Mouse (Mus musculus) limb, embryonic 14.5 days (tissue): ENCODE data around the gene Atp11a. TPM values are rescaled to one million over a fixed set of nuclear protein-coding genes. Genes with fewer than 3 reads are reported as not detected.
A peak's percentile ranks its signal among the peaks of the same experiment; 100 is the strongest.

Experiments used
- ATAC-seq: fragments of 200-750 bp; cut with Nextera tagmentation; 2 replicates; pipeline ENCODE4 v1.8.0; 2017; ENCODE audit warnings: low read depth, moderate number of reproducible peaks, moderate TSS enrichment; ENCODE audit not compliant: low FRiP score
- DNase-seq: peaks from one replicate; pipeline ENCODE4 v3.0.0-alpha.2; 2015; ENCODE audit warnings: low spot score
- H3K27ac ChIP-seq: fragments of 300-500 bp; sonication (generic); replicated peaks from 2 replicates; pipeline ENCODE4 v1.5.1; 2014; ENCODE audit warnings: low read depth, mild to moderate bottlenecking, low read length, moderate library complexity, mixed read lengths
- H3K27me3 ChIP-seq: fragments of 300-500 bp; sonication (generic); 2 replicates; pipeline ENCODE4 v1.6.1; 2014; ENCODE audit warnings: low read length, mixed read lengths; ENCODE audit not compliant: control insufficient read depth, insufficient read depth
- H3K36me3 ChIP-seq: fragments of 300-500 bp; sonication (generic); 2 replicates; pipeline ENCODE4 v1.6.1; 2014; ENCODE audit warnings: mild to moderate bottlenecking, low read length, moderate library complexity, mixed read lengths; ENCODE audit not compliant: control insufficient read depth, insufficient read depth
- H3K4me1 ChIP-seq: fragments of 300-500 bp; sonication (generic); 2 replicates; pipeline ENCODE4 v1.6.1; 2014; ENCODE audit warnings: antibody characterized with exemption, low read length, mixed read lengths; ENCODE audit not compliant: control insufficient read depth, insufficient read depth
- H3K4me2 ChIP-seq: fragments of 300-500 bp; sonication (generic); replicated peaks from 2 replicates; pipeline ENCODE4 v1.6.1; 2014; ENCODE audit warnings: low read depth, mild to moderate bottlenecking, low read length, moderate library complexity; ENCODE audit not compliant: severe bottlenecking
- H3K4me3 ChIP-seq: fragments of 300-500 bp; sonication (generic); replicated peaks from 2 replicates; pipeline ENCODE4 v1.5.1; 2014; ENCODE audit warnings: low read length
- H3K9ac ChIP-seq: fragments of 300-500 bp; sonication (generic); 2 replicates; pipeline ENCODE4 v1.6.1; 2014; ENCODE audit warnings: mild to moderate bottlenecking, low read depth, low read length, moderate library complexity; ENCODE audit not compliant: severe bottlenecking
- H3K9me3 ChIP-seq: fragments of 300-500 bp; sonication (generic); 2 replicates; pipeline ENCODE4 v1.6.1; 2016; ENCODE audit warnings: low read length; ENCODE audit not compliant: control insufficient read depth
- POLR2A ChIP-seq: fragments of 200-500 bp; IDR thresholded peaks from 2 replicates; pipeline ENCODE4 v1.8.0; 2012; ENCODE audit warnings: inconsistent platforms, mild to moderate bottlenecking, moderate library complexity, borderline replicate concordance; ENCODE audit not compliant: insufficient read depth, insufficient read length; ENCODE audit errors: extremely low read depth
- WGBS: fragments of 180-500 bp; shearing (Covaris S2); extraction: QIAGEN DNeasy Blood & Tissue Kit; methylation state at CpG from one replicate; pipeline ENCODE4 v1.1.7; 2014; 5-methylcytosine and 5-hydroxymethylcytosine counted together
- polyA plus RNA-seq, 2 experiments: library from polyadenylated mRNA; depleted of rRNA in 1 of 2; stranded (reverse) in 1 of 2; unstranded in 1 of 2; fragments of >200 nt; fragmentation: Nextera tagmentation in 1 of 2; extraction: Ambion mirVana in 1 of 2; gene quantifications; 2 replicates each; pipeline versions ENCODE4 v1.2.1 to v1.2.3; 2012 to 2014

Atp11a gene
- polyA plus RNA-seq, 2 experiments, result 26.0 to 81.8 TPM

GRCm38 (mm10) chr8:12871461-12871860 is 114.6 kb downstream of the Atp11a start:
- ATAC-seq, result no peak
- Histone ChIP-seq H3K27ac (no peak overlapping the region), H3K9me3 (no peaks in the 10 kb centered on the region), H3K4me1 (peaks cover 3% of the 10 kb centered on the region), H3K9ac (no peak overlapping the region), H3K4me2 (no peak overlapping the region), H3K36me3 (no peaks in the 10 kb centered on the region), H3K27me3 (peaks cover 8% of the 10 kb centered on the region; the same call in 1 of the 2 replicates), H3K4me3 (no peak overlapping the region)
- DNase-seq, result no peak
- WGBS, result 4% methylated on average over 5 of the region's 5 CpGs
- no peak for TF ChIP-seq POLR2A

GRCm38 (mm10) chr8:12872983-12873356 is 116.2 kb downstream of the Atp11a start:
- 0 out of 2 replicates have a peak overlapping the region, but pooled peaks have one; percentile 13 for H3K9ac ChIP-seq

DNA sequence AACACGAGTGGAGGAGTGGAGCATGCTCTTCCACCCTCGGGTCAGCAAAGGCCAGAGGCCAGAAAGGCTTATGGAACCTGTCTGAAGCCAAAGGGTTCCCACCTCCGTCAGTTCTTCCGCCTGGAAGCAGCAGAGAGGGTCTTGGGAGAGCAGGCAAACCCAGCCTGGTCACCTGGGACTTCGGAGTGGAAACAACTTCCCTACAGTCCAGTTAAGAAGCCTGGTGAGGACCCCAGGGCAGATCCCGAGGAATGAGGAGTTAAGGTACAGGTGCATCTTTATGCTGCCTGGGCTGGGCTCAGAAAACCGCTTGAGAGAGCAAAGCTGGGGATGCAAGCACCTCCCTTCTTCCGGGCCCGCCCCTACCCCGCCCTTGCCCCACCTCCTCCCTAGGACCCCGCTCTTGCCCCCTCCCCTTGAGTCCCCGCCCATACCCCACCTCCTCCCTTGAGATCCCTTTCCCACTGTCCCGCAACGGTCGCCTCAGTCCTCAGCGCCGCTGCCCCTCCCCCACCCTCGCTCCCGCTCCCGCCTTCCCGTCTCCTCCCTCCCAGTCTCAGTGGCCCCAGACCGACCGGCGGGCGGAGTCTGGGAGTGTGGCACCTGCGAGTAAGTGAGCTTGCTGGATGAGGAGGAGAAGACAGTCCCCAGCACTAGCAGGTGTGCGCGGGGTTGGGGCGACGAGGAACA is 116.7 kb downstream of the Atp11a start, which contains the start of gene Mcf2l:
Gene Mcf2l (plus strand): TSS at position 450 of the 690 bp plus-strand sequence.
- peak within 1 kb of the TSS; percentile 38 for H3K4me3 ChIP-seq
- TF ChIP-seq POLR2A, result no peak

More at GRCm38 (mm10) chr8:12872983-12873356, 116.2 kb downstream of the Atp11a start:
- Histone ChIP-seq H3K9me3 (no peaks in the 10 kb centered on the region), H3K27me3 (peaks cover 8% of the 10 kb centered on the region; the same call in 1 of the 2 replicates), H3K36me3 (no peaks in the 10 kb centered on the region), H3K4me1 (peaks cover 3% of the 10 kb centered on the region), H3K4me2 (peak overlapping the region; percentile 55), H3K27ac (no peak overlapping the region), H3K4me3 (peak overlapping the region; percentile 38)
- DNase-seq (no peak), ATAC-seq (no peak)
- 13% methylated on average over 9 of the region's 9 CpGs for WGBS
- TF ChIP-seq POLR2A, result no peak

GRCm38 (mm10) chr8:12874194-12874791 is 117.5 kb downstream of the Atp11a start:
- 29% methylated on average over 5 of the region's 8 CpGs for WGBS
- peak overlapping the region; percentile 13 for H3K9ac ChIP-seq
- no peak for TF ChIP-seq POLR2A
- ATAC-seq (no peak), DNase-seq (no peak)
- H3K36me3 ChIP-seq, result no peaks in the 10 kb centered on the region
- peaks cover 3% of the 10 kb centered on the region for H3K4me1 ChIP-seq
- H3K4me2 ChIP-seq, result peak overlapping the region; percentile 55
- peaks cover 8% of the 10 kb centered on the region; the same call in 1 of the 2 replicates for H3K27me3 ChIP-seq
- H3K9me3 ChIP-seq, result no peaks in the 10 kb centered on the region
- H3K4me3 ChIP-seq, result peak overlapping the region; percentile 38
- H3K27ac ChIP-seq, result no peak overlapping the region

More for the DNA sequence above, 116.7 kb downstream of the Atp11a start, which contains the start of gene Mcf2l:
- Histone ChIP-seq H3K27ac (no peak within 1 kb of the TSS), H3K4me2 (peak within 1 kb of the TSS; percentile 55), H3K27me3 (peaks cover 8% of the 10 kb centered on the region; the same call in 1 of the 2 replicates), H3K9ac (peak within 1 kb of the TSS; percentile 13), H3K4me1 (peaks cover 3% of the 10 kb centered on the region), H3K36me3 (no peaks in the 10 kb centered on the region), H3K9me3 (no peaks in the 10 kb centered on the region)
- peak; percentile 58 for DNase-seq
- ATAC-seq, result peak; percentile 54
- WGBS, result 1% methylated on average over 29 of the region's 30 CpGs

DNA sequence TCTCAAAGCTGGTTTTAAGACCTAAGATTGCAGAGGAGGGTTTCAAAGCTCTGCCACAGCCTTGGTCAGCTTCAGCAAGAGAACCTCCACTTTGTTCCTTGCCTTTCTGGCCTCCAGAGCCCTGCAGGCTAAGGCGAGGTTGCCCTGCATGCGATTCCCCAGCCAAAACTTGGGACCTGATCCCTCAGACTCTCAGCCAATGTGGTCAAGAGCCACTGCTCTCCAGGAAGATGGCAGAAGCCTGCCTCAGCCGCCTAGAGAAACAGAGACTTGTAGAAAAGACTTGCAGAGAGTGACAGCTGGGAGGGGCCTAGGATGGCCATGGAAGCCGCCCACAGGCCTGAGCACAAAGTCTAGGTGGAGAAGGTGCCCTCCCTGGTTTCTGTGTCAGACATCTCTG is 118.2 kb downstream of the Atp11a start:
- Histone ChIP-seq H3K4me3 (no peak overlapping the region), H3K4me2 (no peak overlapping the region), H3K4me1 (peaks cover 3% of the 10 kb centered on the region), H3K9me3 (no peaks in the 10 kb centered on the region), H3K27me3 (peaks cover 8% of the 10 kb centered on the region; the same call in 1 of the 2 replicates), H3K36me3 (no peaks in the 10 kb centered on the region), H3K9ac (no peak overlapping the region), H3K27ac (no peak overlapping the region)
- WGBS, result 84% methylated on average over 4 of the region's 4 CpGs
- DNase-seq, result no peak
- no peak for ATAC-seq
- TF ChIP-seq POLR2A, result no peak
